Mouse (Mus musculus): ENCODE measurements at regions not wholly inside any gene's neighbourhood (a gene's known extent, or its start where the extent isn't known, plus 50 kb on each side); places are given as distances from the start of the nearest gene placed in this dataset.

DNA sequence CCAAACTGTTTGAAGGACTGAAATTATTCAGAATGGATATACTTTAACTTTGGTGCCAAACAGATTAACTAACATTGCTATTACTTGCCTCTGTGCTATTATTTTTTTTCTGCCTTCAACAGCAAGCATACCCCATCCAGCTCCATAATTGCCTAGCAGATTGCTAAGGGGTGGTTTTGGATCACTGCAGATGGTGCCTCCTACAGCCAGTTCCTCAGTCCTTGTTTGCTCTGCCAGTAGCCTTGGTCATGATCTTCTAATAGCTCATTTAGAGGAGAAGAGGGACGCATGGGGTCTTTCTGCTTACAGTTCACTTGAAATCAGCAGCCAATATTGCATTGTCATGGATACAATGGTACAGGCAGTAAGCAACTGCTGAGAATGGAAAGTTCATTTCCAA lies 880.8 kb downstream of the Epha4 start:
- Histone ChIP-seq H3K36me3 (ENCODE audit: control insufficient read depth, insufficient read depth, low read length) (no peaks in the 10 kb centered on the region), H3K27me3 (replicated peaks; ENCODE audit: control insufficient read depth, insufficient read depth, low read length) (no peaks in the 10 kb centered on the region), H3K4me2 (ENCODE audit: low read depth, low read length) (no peak overlapping the region), H3K9ac (ENCODE audit: low read depth, low read length) (no peak overlapping the region), H3K27ac (ENCODE audit: low read length) (no peak overlapping the region), H3K4me3 (ENCODE audit: low read length) (no peak overlapping the region), H3K4me1 (ENCODE audit: control insufficient read depth, insufficient read depth, low read length) (no peaks in the 10 kb centered on the region), H3K9me3 (ENCODE audit: control insufficient read depth, low read length) (no peaks in the 10 kb centered on the region)
- ATAC-seq = no peak
- 86% methylated on average over 1 of the region's 1 CpGs for WGBS

DNA sequence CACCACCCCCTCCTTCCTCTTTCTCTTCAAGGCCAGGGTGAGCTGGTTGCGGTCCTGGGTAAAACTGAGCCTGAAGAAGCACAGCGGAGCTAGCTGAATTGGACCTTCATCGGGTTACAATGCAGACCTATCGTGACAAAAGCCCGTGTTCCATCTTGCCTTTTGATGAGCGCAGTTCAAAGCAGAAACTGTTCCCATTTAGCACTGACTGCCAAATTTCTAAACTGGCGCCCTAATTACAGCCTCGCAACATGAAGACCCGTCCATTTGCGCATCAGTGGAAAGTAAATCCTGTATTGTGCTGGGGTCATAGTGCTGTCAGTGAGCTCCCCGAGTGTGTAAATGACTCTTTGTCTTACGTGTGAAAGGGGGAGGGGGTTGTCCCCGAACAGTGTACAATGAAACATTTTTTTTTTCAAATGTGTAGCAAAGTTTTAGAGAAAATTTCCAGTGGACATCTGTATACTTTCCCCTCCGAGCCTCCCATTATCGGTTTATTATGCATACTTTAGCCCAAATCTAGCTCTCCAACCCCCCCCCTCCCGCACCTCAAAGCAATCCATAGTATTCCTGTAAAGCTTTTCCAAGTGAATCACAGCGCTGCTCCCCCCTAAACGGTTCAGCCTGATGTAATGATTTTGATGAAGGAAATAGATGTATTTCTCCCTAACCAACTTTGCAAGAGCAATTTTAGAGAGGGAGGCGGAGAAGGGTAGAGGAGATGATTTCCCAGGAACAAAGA lies 877.4 kb downstream of the Epha4 start:
- Histone ChIP-seq H3K27ac (ENCODE audit: low read length) (no peak overlapping the region), H3K27me3 (replicated peaks; ENCODE audit: control insufficient read depth, insufficient read depth, low read length) (no peaks in the 10 kb centered on the region), H3K9me3 (ENCODE audit: control insufficient read depth, low read length) (no peaks in the 10 kb centered on the region), H3K9ac (ENCODE audit: low read depth, low read length) (no peak overlapping the region), H3K4me1 (ENCODE audit: control insufficient read depth, insufficient read depth, low read length) (no peaks in the 10 kb centered on the region), H3K36me3 (ENCODE audit: control insufficient read depth, insufficient read depth, low read length) (no peaks in the 10 kb centered on the region), H3K4me3 (ENCODE audit: low read length) (no peak overlapping the region), H3K4me2 (ENCODE audit: low read depth, low read length) (no peak overlapping the region)
- ATAC-seq = no peak
- WGBS = 77% methylated on average over 19 of the region's 19 CpGs

DNA sequence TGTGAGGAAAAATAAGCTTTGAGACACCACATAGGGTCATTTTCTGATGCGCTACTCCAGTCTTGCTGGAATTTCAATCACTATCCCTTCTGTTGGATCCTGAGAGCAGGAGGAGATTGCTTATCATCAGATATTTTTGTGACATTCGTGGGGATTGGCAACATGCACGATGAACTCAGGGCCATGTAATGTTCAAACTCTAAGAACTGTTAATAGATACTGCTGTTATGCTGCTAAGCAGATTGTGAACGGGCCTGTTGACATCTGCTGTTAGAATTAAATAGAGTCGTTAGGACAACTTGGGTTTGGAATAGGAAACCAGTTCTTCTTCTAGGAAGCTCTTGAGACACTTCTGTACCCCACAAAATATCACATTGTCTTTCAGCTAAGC lies 876.9 kb downstream of the Epha4 start:
- no peak overlapping the region for H3K4me2 ChIP-seq (ENCODE audit: low read depth, low read length)
- WGBS = 82% methylated on average over 5 of the region's 5 CpGs
- no peak for ATAC-seq
- no peaks in the 10 kb centered on the region for H3K4me1 ChIP-seq (ENCODE audit: control insufficient read depth, insufficient read depth, low read length)
- no peaks in the 10 kb centered on the region for H3K36me3 ChIP-seq (ENCODE audit: control insufficient read depth, insufficient read depth, low read length)
- H3K27me3 ChIP-seq (replicated peaks; ENCODE audit: control insufficient read depth, insufficient read depth, low read length) = no peaks in the 10 kb centered on the region
- H3K9ac ChIP-seq (ENCODE audit: low read depth, low read length) = no peak overlapping the region
- no peak overlapping the region for H3K4me3 ChIP-seq (ENCODE audit: low read length)
- no peaks in the 10 kb centered on the region for H3K9me3 ChIP-seq (ENCODE audit: control insufficient read depth, low read length)
- H3K27ac ChIP-seq (ENCODE audit: low read length) = no peak overlapping the region

DNA sequence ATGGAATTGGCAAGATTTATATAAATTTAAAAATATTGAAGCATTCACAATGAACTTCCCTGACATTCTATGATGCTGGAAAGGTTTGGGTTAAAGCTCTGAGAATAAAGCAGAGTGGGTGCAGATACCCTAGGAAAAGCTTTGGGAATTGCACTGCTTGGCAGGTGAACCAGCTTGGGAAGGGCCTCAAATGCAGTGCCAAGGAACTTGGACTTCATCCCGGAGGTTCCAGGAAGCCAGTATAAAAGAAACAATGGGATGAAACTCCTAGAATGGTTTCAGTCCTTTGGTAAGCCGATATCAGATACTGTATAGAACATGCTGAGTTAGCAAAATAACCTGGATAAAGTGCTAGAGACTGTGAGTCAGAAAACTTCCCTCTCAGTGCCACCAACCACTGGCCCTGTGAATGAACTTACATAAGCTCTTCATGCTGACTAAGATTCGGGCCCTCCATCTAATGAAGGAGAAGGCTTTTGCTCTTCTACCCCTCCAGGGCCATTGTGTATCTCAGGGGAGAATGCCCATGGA lies 873.6 kb downstream of the Epha4 start:
- H3K4me1 ChIP-seq (ENCODE audit: control insufficient read depth, insufficient read depth, low read length) = no peaks in the 10 kb centered on the region
- H3K4me3 ChIP-seq (ENCODE audit: low read length) = no peak overlapping the region
- H3K4me2 ChIP-seq (ENCODE audit: low read depth, low read length) = no peak overlapping the region
- H3K9ac ChIP-seq (ENCODE audit: low read depth, low read length) = no peak overlapping the region
- H3K36me3 ChIP-seq (ENCODE audit: control insufficient read depth, insufficient read depth, low read length) = no peaks in the 10 kb centered on the region
- ATAC-seq = no peak
- H3K27ac ChIP-seq (ENCODE audit: low read length) = no peak overlapping the region
- no peaks in the 10 kb centered on the region for H3K27me3 ChIP-seq (replicated peaks; ENCODE audit: control insufficient read depth, insufficient read depth, low read length)
- WGBS = 79% methylated on average over 3 of the region's 3 CpGs
- H3K9me3 ChIP-seq (ENCODE audit: control insufficient read depth, low read length) = no peaks in the 10 kb centered on the region

DNA sequence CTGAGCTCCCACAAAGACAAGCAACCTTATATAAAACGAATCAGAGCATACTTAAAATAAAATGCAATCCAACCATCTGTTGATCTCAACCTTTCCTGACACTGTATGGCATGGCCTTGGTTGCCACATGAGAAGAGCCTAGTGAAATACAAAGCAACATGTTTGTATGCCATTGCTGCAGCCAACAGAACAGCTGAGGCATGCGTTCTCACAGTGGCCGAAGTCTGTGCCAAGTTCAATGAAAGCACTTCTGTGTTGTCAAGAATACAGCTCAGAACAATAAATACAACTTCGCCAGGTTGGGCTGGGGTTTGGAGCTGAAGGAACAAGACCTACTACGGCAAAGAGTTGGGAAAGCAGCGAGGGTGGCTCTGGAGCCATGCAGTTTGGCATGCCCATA lies 872.2 kb downstream of the Epha4 start:
- no peak for ATAC-seq
- Histone ChIP-seq H3K36me3 (ENCODE audit: control insufficient read depth, insufficient read depth, low read length) (no peaks in the 10 kb centered on the region), H3K4me1 (ENCODE audit: control insufficient read depth, insufficient read depth, low read length) (no peaks in the 10 kb centered on the region), H3K9ac (ENCODE audit: low read depth, low read length) (no peak overlapping the region), H3K4me3 (ENCODE audit: low read length) (no peak overlapping the region), H3K27me3 (replicated peaks; ENCODE audit: control insufficient read depth, insufficient read depth, low read length) (no peaks in the 10 kb centered on the region), H3K27ac (ENCODE audit: low read length) (no peak overlapping the region), H3K9me3 (ENCODE audit: control insufficient read depth, low read length) (no peaks in the 10 kb centered on the region), H3K4me2 (ENCODE audit: low read depth, low read length) (no peak overlapping the region)
- WGBS = 83% methylated on average over 6 of the region's 6 CpGs

DNA sequence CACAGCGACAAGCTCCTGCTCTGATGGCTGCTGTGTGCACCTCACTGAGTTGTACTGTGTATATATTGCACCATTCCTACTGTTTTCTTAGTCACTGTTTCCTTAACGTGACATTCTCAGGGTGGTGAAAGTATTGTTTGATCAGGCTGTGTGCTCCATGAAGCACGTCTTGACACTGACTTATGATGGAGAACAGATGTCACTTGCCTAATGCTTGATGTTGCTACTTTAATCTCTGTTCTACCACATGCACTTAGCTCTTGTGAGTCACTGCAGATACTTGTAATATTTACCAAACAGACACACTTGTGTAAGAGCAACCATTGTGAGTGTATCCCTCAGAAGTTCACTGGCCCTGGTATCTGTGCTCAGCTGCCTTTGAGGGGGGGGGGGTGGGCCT lies 870.0 kb downstream of the Epha4 start:
- no peaks in the 10 kb centered on the region for H3K4me1 ChIP-seq (ENCODE audit: control insufficient read depth, insufficient read depth, low read length)
- WGBS = 52% methylated on average over 3 of the region's 3 CpGs
- no peak for ATAC-seq

DNA sequence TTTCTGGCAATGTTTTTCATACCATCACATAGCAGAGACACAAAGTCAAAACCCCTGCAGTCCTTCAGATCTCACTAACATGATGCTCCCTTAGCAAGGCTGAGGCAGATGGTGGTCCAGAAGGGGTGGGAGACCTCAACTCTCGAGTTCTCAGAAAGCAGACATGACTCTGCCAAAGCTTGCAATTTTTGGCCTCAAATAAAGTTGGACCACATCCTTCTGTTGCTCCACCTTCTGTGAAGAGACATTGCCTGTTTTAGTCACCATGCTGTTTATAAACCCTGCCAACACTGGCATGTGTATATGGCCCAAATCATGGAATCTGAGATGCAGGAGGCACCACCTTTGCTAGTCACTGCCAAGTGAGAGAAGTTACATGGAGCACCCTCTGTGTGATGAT lies 860.1 kb downstream of the Epha4 start:
- Histone ChIP-seq H3K4me1 (ENCODE audit: control insufficient read depth, insufficient read depth, low read length) (no peaks in the 10 kb centered on the region), H3K9ac (ENCODE audit: low read depth, low read length) (no peak overlapping the region), H3K4me2 (ENCODE audit: low read depth, low read length) (no peak overlapping the region), H3K9me3 (ENCODE audit: control insufficient read depth, low read length) (no peaks in the 10 kb centered on the region), H3K27me3 (replicated peaks; ENCODE audit: control insufficient read depth, insufficient read depth, low read length) (no peaks in the 10 kb centered on the region), H3K27ac (ENCODE audit: low read length) (no peak overlapping the region), H3K36me3 (ENCODE audit: control insufficient read depth, insufficient read depth, low read length) (no peaks in the 10 kb centered on the region), H3K4me3 (ENCODE audit: low read length) (no peak overlapping the region)
- no peak for ATAC-seq
- WGBS = 61% methylated on average over 1 of the region's 1 CpGs

More for the DNA sequence above, 870.0 kb downstream of the Epha4 start:
- no peak overlapping the region for H3K4me3 ChIP-seq (ENCODE audit: low read length)
- H3K9ac ChIP-seq (ENCODE audit: low read depth, low read length) = no peak overlapping the region
- no peaks in the 10 kb centered on the region for H3K36me3 ChIP-seq (ENCODE audit: control insufficient read depth, insufficient read depth, low read length)
- H3K27me3 ChIP-seq (replicated peaks; ENCODE audit: control insufficient read depth, insufficient read depth, low read length) = no peaks in the 10 kb centered on the region
- no peak overlapping the region for H3K27ac ChIP-seq (ENCODE audit: low read length)
- H3K4me2 ChIP-seq (ENCODE audit: low read depth, low read length) = no peak overlapping the region
- H3K9me3 ChIP-seq (ENCODE audit: control insufficient read depth, low read length) = no peaks in the 10 kb centered on the region

DNA sequence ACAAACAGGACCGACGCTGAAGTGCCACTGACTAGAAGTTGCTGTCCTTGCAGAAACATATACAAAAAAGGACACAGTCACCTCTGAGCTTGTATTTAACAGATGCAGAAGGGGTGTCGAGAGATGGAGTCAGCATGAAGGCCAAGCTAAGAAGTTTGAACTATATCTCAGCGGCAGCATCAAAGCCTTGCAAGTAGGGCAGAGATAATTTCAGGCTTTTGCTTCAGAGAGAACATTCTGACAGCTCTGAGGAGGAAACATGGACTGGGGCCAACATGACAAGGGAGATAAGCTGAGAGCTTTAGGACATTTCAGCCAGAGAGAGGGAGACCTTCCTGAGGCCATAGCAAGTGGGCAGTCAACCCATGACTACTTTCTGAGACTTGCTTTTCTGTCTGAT lies 856.7 kb downstream of the Epha4 start:
- H3K4me2 ChIP-seq (ENCODE audit: low read depth, low read length) = no peak overlapping the region
- no peaks in the 10 kb centered on the region for H3K9me3 ChIP-seq (ENCODE audit: control insufficient read depth, low read length)
- no peak for ATAC-seq

DNA sequence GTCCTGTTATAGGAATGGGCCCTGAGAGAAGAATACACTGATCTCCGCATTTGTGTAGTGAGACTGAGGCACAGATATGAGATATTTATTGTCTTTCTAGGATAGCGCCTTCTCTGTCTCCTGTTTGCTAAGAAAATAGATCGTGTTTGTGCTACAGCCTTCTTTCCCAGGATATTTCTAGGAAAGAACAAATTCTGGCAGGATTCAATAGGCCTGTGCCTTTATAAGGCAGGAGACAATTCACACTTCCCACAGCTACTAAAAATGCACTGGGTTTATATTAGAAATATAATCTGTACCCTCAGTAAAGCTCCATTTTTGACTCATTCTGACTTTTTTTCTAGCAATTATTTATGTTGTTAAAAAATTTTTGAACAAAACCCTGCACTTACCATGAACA lies 854.7 kb downstream of the Epha4 start:
- Histone ChIP-seq H3K27me3 (replicated peaks; ENCODE audit: control insufficient read depth, insufficient read depth, low read length) (no peaks in the 10 kb centered on the region), H3K4me3 (ENCODE audit: low read length) (no peak overlapping the region), H3K9ac (ENCODE audit: low read depth, low read length) (no peak overlapping the region), H3K27ac (ENCODE audit: low read length) (no peak overlapping the region), H3K9me3 (ENCODE audit: control insufficient read depth, low read length) (no peaks in the 10 kb centered on the region), H3K36me3 (ENCODE audit: control insufficient read depth, insufficient read depth, low read length) (no peaks in the 10 kb centered on the region), H3K4me1 (ENCODE audit: control insufficient read depth, insufficient read depth, low read length) (no peaks in the 10 kb centered on the region), H3K4me2 (ENCODE audit: low read depth, low read length) (no peak overlapping the region)
- WGBS = 88% methylated on average over 3 of the region's 3 CpGs
- no peak for ATAC-seq

More for the DNA sequence above, 856.7 kb downstream of the Epha4 start:
- WGBS = 86% methylated on average over 4 of the region's 4 CpGs
- no peak overlapping the region for H3K9ac ChIP-seq (ENCODE audit: low read depth, low read length)
- H3K27ac ChIP-seq (ENCODE audit: low read length) = no peak overlapping the region
- no peak overlapping the region for H3K4me3 ChIP-seq (ENCODE audit: low read length)
- H3K36me3 ChIP-seq (ENCODE audit: control insufficient read depth, insufficient read depth, low read length) = no peaks in the 10 kb centered on the region
- H3K4me1 ChIP-seq (ENCODE audit: control insufficient read depth, insufficient read depth, low read length) = no peaks in the 10 kb centered on the region
- H3K27me3 ChIP-seq (replicated peaks; ENCODE audit: control insufficient read depth, insufficient read depth, low read length) = no peaks in the 10 kb centered on the region

DNA sequence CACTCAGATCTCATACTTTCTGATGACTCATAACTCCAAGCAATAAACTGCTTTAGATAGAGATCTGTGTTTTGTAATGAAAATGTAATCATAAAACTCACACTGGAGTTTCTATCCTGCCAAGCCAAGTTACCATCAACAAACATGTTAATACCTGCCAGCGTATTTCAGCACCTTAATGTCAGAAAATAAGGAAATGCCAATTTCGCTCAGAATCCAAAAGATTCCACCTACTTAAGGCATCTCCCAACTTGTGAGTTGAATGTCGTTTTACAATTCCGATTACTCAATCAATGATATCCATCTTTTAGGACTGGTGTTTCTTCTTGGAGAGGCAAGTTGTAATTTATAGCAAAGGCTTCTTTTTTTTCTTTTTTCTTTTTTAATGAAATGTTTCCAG lies 850.5 kb downstream of the Epha4 start:
- Histone ChIP-seq H3K4me3 (ENCODE audit: low read length) (no peak overlapping the region), H3K9ac (ENCODE audit: low read depth, low read length) (no peak overlapping the region), H3K9me3 (ENCODE audit: control insufficient read depth, low read length) (no peaks in the 10 kb centered on the region), H3K4me1 (ENCODE audit: control insufficient read depth, insufficient read depth, low read length) (no peaks in the 10 kb centered on the region), H3K27me3 (replicated peaks; ENCODE audit: control insufficient read depth, insufficient read depth, low read length) (no peaks in the 10 kb centered on the region), H3K4me2 (ENCODE audit: low read depth, low read length) (no peak overlapping the region), H3K27ac (ENCODE audit: low read length) (no peak overlapping the region), H3K36me3 (ENCODE audit: control insufficient read depth, insufficient read depth, low read length) (no peaks in the 10 kb centered on the region)
- ATAC-seq = no peak
- WGBS = 77% methylated on average over 4 of the region's 4 CpGs

Measured in intestine, embryonic 16.5 days (tissue).